Mouse (Mus musculus) kidney, adult 8-10 months (tissue): ENCODE results near the gene Apbb2.
A peak's percentile ranks its signal among the peaks of the same experiment; 100 is the strongest.

ENCODE experiments used
- DNase-seq, 2 experiments: peaks; one replicate each; pipeline ENCODE4 v3.0.0; 2022

The Apbb2 gene

GRCm38 (mm10) chr5:66618597-66618996 lies at the start of gene Apbb2:
TSS of gene Apbb2 (minus strand) at chr5:66618784.
- peak; percentile 94 to 96 for DNase-seq

- DNase-seq = peak; percentile 44 to 60
Observed at GRCm38 (mm10) chr5:66654220-66654619, 35.6 kb upstream of the Apbb2 start.

- no peak for DNase-seq
Observed at GRCm38 (mm10) chr5:66647504-66647903, 28.9 kb upstream of the Apbb2 start.

- DNase-seq = no peak
Observed at GRCm38 (mm10) chr5:66643260-66643659, 24.7 kb upstream of the Apbb2 start.

GRCm38 (mm10) chr5:66642156-66642555 lies 23.6 kb upstream of the Apbb2 start:
- no peak for DNase-seq

GRCm38 (mm10) chr5:66635459-66636079 lies 17.0 kb upstream of the Apbb2 start:
- no peak for DNase-seq

GRCm38 (mm10) chr5:66627805-66628204 lies 9.2 kb upstream of the Apbb2 start:
- no peak for DNase-seq

- peak; percentile 91 to 92 for DNase-seq
Observed at GRCm38 (mm10) chr5:66620191-66620625, 1.6 kb upstream of the Apbb2 start.

GRCm38 (mm10) chr5:66619675-66620074 lies 1.1 kb upstream of the Apbb2 start:
- no peak for DNase-seq

- DNase-seq = no peak
Observed at GRCm38 (mm10) chr5:66619195-66619594, 611 bp upstream of the Apbb2 start.

- DNase-seq = peak; percentile 80 to 85
Observed at GRCm38 (mm10) chr5:66617921-66618460, 593 bp downstream of the Apbb2 start.

GRCm38 (mm10) chr5:66614940-66615339 lies 3.6 kb downstream of the Apbb2 start:
- no peak for DNase-seq

GRCm38 (mm10) chr5:66613725-66614124 lies 4.9 kb downstream of the Apbb2 start:
- DNase-seq = no peak

- DNase-seq = no peak
Observed at GRCm38 (mm10) chr5:66612964-66613363, 5.6 kb downstream of the Apbb2 start.

- no peak for DNase-seq
Observed at GRCm38 (mm10) chr5:66611851-66612250, 6.7 kb downstream of the Apbb2 start.

- DNase-seq = no peak
Observed at GRCm38 (mm10) chr5:66611361-66611760, 7.2 kb downstream of the Apbb2 start.

- DNase-seq = no peak
Observed at GRCm38 (mm10) chr5:66610270-66610669, 8.3 kb downstream of the Apbb2 start.

GRCm38 (mm10) chr5:66609306-66609705 lies 9.3 kb downstream of the Apbb2 start:
- DNase-seq = no peak

- no peak for DNase-seq
Observed at GRCm38 (mm10) chr5:66607801-66608200, 10.8 kb downstream of the Apbb2 start.

GRCm38 (mm10) chr5:66607201-66607600 lies 11.4 kb downstream of the Apbb2 start:
- DNase-seq = no peak

- no peak for DNase-seq
Observed at GRCm38 (mm10) chr5:66605636-66606035, 12.9 kb downstream of the Apbb2 start.

GRCm38 (mm10) chr5:66604423-66604822 lies 14.2 kb downstream of the Apbb2 start:
- DNase-seq = no peak

- peak; percentile 44 to 59 for DNase-seq
Observed at GRCm38 (mm10) chr5:66603746-66604145, 14.8 kb downstream of the Apbb2 start.

GRCm38 (mm10) chr5:66603223-66603622 lies 15.4 kb downstream of the Apbb2 start:
- DNase-seq = peak in 1 of 2 experiments; percentile 42

GRCm38 (mm10) chr5:66602287-66602820 lies 16.2 kb downstream of the Apbb2 start:
- no peak for DNase-seq
